Mouse (Mus musculus): ENCODE measurements around the gene Slc17a5. TPM values are rescaled to one million over a fixed set of nuclear protein-coding genes. Genes with fewer than 3 reads are reported as not detected.
A peak's percentile ranks its signal among the peaks of the same experiment; 100 is the strongest.
"Not testable (repeated sequence)": the region's sequence is repeated elsewhere in the genome, so short reads cannot be mapped to it uniquely, and the experiment has no call there.

Slc17a5 gene
- polyA plus RNA-seq, 1 experiment from 2014 or later, result 13.0 TPM

DNA sequence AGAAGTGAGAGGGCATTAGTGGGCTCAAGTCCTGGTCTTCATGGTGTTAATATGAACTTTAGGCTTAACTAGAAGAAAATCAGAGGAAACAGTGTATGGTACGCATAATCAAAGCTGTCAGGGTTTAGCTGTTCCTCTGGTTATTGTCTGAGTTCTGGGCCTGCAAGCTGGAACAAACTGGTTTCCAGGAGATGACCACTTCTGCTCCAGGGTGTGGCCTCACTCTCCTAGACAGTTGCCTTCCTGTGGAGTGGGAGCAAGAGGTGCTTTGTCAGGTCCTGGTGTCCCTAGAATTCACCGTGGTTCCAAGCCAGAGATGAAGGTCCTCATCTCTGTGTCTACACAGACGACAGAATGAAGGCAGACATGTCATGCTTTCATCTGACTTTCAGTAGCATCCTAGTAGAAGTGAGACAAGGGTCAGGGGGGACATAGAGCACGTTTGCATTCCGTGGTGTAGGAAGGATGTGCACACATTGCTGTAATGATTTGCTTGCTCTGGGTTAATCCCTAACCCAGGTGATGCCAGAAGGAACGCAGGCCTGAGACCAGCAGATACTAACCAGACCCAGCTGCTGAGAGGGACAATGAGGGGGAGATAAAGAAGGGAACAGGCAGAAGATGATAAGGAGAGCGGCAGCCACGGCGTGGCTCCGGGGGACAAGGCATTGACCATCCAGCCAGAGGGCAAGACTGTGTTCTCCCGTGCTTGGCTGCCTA lies 81.7 kb downstream of the Slc17a5 start:
- DNase-seq (ENCODE audit: low spot score), result no peak
- Histone ChIP-seq H3K36me3 (no peaks in the 10 kb centered on the region), H3K27me3 (ENCODE audit: low read depth, poor library complexity, severe bottlenecking) (no peaks in the 10 kb centered on the region), H3K27ac (no peak overlapping the region), H3K4me3 (no peak overlapping the region), H3K9me3 (replicated peaks) (no peaks in the 10 kb centered on the region), H3K4me1 (peaks cover 18% of the 10 kb centered on the region)
- 55% methylated on average over 11 of the region's 11 CpGs for WGBS

DNA sequence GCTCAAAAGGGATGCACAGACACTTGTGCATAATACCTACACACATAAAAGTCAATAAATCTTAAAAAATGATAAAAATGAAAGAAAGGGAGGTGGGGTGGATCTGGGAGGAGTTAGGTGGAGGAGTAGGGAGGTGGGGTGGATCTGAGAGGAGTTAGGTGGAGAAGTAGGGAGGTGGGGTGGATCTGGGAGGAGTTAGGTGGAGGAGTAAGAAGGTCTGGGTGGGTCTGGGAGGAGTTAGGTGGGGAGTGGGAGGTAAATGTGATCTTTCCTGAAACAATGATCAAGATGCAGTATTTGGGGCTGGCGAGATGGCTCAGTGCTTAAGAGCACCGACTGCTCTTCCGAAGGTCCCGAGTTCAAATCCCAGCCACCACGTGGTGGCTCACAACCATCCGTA lies 82.6 kb downstream of the Slc17a5 start:
- Histone ChIP-seq H3K4me3 (no peak overlapping the region), H3K27me3 (ENCODE audit: low read depth, poor library complexity, severe bottlenecking) (no peaks in the 10 kb centered on the region), H3K9me3 (replicated peaks) (no peaks in the 10 kb centered on the region), H3K36me3 (no peaks in the 10 kb centered on the region), H3K4me1 (peaks cover 18% of the 10 kb centered on the region), H3K27ac (no peak overlapping the region)
- no peak for DNase-seq (ENCODE audit: low spot score)
- WGBS, result 92% methylated on average over 6 of the region's 6 CpGs

DNA sequence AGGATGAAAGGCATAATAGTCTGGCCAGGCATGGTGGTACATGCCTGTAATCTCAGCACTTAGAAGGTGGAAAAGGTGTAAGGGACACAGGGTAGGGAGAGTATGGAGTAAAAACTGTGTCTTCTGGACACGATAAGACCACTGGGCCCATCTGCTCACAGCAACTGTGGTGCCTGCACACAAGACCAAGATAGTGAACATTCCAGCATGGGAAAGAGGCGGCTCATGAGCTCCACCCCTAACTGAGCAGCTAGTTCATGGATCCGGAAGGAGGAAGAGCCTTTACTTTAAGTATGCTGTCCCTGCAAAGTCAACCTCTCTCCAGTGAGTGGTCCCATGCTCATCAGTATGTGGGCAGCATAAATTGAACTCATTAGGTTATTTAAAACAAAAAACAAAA lies 83.2 kb downstream of the Slc17a5 start:
- H3K4me1 ChIP-seq, result peaks cover 18% of the 10 kb centered on the region
- H3K4me3 ChIP-seq, result no peak overlapping the region
- H3K36me3 ChIP-seq, result no peaks in the 10 kb centered on the region
- no peaks in the 10 kb centered on the region for H3K9me3 ChIP-seq (replicated peaks)
- no peak overlapping the region for H3K27ac ChIP-seq
- DNase-seq (ENCODE audit: low spot score), result no peak
- H3K27me3 ChIP-seq (ENCODE audit: low read depth, poor library complexity, severe bottlenecking), result no peaks in the 10 kb centered on the region
- 86% methylated on average over 3 of the region's 3 CpGs for WGBS

DNA sequence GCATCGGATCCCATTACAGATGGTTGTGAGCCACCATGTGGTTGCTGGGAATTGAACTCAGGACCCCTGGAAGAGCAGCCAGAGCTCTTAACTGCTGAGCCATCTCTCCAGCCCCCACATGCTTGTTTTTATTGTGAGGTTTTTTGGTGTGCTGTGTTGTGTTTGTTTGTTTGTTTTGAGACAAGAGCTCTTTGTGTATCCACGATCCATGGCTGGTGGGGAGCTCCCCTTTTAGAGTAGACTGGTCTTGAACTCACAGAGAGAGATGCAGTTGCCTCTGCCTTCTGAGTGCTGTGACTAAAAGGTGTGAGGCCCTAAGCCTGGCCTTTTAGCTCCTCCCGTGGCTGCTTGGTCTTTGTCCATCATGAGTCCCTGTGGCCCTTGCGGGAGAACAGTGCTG lies 83.7 kb downstream of the Slc17a5 start:
- H3K27me3 ChIP-seq (ENCODE audit: low read depth, poor library complexity, severe bottlenecking), result no peaks in the 10 kb centered on the region
- 80% methylated on average over 4 of the region's 4 CpGs for WGBS
- peaks cover 18% of the 10 kb centered on the region for H3K4me1 ChIP-seq
- DNase-seq (ENCODE audit: low spot score), result no peak
- H3K9me3 ChIP-seq (replicated peaks), result no peaks in the 10 kb centered on the region
- H3K27ac ChIP-seq, result peak overlapping the region; percentile 82
- no peaks in the 10 kb centered on the region for H3K36me3 ChIP-seq
- H3K4me3 ChIP-seq, result no peak overlapping the region

DNA sequence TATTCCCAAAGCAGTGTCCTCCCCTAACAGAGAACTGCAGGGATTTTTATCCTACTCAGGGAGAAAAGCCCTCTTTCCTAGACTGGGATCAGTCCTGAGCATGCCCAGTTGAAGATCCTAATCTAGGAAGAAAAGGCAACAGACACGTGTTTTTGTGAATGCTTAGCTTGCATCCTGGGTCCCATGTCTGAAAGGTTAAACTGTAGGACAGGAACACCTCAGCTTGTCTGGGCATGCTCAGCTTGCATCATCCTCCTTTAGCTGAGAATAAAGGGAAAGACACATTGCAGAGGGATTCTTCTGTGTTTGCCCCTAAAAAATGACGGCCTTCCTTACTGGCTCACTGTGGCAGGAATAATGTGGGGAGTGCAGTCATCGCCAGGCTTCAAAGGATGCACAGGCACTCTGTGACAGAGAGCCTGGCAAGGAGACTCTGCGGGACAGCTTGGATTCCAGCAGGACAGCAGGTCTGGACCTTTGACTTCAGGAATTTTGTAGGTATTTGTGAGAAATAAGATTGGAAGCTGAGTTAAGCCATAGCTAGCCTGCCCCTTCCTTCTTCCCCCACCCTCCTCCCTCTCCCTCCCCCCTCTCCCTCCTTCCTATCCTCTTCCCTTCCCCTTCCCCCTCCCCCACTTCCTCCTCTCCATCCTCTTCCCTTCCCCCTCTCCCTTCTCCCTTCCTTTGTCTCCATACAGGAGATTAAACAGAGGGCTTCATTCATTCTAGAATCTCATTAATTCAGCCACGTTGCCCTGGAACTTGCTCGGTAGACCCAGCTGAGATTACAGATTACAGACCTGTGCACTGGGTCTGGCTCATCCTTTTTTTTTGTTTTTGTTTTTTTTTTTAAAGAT lies 84.4 kb downstream of the Slc17a5 start:
- Histone ChIP-seq H3K4me1 (peaks cover 18% of the 10 kb centered on the region), H3K27me3 (ENCODE audit: low read depth, poor library complexity, severe bottlenecking) (no peaks in the 10 kb centered on the region), H3K4me3 (0 out of 2 replicates have a peak overlapping the region, but pooled peaks have one; percentile 13), H3K36me3 (no peaks in the 10 kb centered on the region), H3K27ac (peak overlapping the region; percentile 82), H3K9me3 (replicated peaks) (no peaks in the 10 kb centered on the region)
- peak; percentile 45 for DNase-seq (ENCODE audit: low spot score)
- WGBS, result 15% methylated on average over 6 of the region's 6 CpGs

DNA sequence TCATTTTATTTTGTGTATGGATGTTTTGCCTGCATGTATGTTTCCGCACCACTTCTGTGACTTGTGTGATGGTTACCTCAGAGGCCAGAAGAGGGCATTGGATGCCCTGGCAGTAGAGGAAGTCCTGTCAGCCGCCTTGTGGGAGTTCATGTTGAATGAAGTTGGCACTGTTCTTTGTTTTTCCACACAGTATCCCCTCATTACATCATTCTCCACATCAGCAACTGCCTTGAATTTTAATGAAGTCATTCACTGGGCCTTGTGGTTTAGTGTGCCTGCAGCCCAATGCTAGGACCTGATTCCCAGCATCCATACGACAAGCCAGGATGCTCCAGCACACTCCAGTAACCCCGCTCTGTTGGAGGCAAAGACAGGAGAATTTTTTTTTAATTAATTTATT lies 86.6 kb downstream of the Slc17a5 start:
- 90% methylated on average over 4 of the region's 4 CpGs for WGBS
- H3K27me3 ChIP-seq (ENCODE audit: low read depth, poor library complexity, severe bottlenecking), result no peaks in the 10 kb centered on the region
- DNase-seq (ENCODE audit: low spot score), result no peak
- H3K4me3 ChIP-seq, result no peak overlapping the region
- no peak overlapping the region for H3K27ac ChIP-seq
- no peaks in the 10 kb centered on the region for H3K9me3 ChIP-seq (replicated peaks)
- H3K4me1 ChIP-seq, result peaks cover 15% of the 10 kb centered on the region
- no peaks in the 10 kb centered on the region for H3K36me3 ChIP-seq

DNA sequence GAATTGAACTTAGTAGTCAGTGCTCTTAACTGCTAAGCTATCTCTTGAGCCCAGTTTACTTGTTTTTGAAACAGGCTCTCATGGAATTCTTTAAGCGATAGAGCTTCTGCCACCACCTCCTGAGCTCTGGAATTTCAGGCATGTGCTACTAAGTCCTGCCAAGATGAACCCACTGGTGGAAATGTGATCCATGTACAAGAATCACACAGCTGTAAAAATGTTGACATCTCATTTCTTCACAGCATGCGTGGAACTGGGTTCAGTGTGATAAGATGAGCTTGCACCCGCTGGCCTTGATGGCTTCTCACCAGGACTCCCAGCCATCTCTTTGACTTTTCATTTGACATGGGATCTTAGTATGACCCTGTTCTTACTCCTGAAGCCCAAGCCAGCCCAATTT lies 87.5 kb downstream of the Slc17a5 start:
- Histone ChIP-seq H3K9me3 (replicated peaks) (no peaks in the 10 kb centered on the region), H3K27me3 (ENCODE audit: low read depth, poor library complexity, severe bottlenecking) (no peaks in the 10 kb centered on the region), H3K36me3 (no peaks in the 10 kb centered on the region), H3K27ac (no peak overlapping the region), H3K4me3 (no peak overlapping the region), H3K4me1 (peaks cover 14% of the 10 kb centered on the region)
- DNase-seq (ENCODE audit: low spot score), result no peak
- 75% methylated on average over 3 of the region's 3 CpGs for WGBS

DNA sequence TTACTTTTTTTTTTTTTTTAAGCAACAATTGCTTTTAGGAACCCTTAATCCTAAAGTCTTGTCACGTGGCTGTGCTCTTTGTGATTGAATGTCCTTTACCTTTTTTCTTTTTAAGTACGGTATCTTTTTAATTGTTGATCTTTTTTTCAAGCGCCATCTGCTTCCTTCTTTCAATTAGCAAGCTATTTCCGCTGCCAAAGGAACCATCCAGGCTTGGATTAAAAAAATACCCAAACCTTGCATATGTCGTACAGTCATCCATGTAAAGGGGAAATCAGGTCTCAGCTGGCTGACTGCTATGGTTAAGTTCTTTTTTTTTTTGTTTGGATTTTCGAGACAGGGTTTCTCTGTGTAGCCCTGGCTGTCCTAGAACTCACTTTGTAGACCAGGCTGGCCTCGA lies 94.7 kb downstream of the Slc17a5 start:
- H3K9me3 ChIP-seq (replicated peaks), result no peaks in the 10 kb centered on the region
- 90% methylated on average over 7 of the region's 7 CpGs for WGBS
- H3K4me1 ChIP-seq, result peaks cover 10% of the 10 kb centered on the region
- H3K27ac ChIP-seq, result no peak overlapping the region
- no peaks in the 10 kb centered on the region for H3K27me3 ChIP-seq (ENCODE audit: low read depth, poor library complexity, severe bottlenecking)
- no peak for DNase-seq (ENCODE audit: low spot score)
- H3K36me3 ChIP-seq, result no peaks in the 10 kb centered on the region
- no peak overlapping the region for H3K4me3 ChIP-seq

DNA sequence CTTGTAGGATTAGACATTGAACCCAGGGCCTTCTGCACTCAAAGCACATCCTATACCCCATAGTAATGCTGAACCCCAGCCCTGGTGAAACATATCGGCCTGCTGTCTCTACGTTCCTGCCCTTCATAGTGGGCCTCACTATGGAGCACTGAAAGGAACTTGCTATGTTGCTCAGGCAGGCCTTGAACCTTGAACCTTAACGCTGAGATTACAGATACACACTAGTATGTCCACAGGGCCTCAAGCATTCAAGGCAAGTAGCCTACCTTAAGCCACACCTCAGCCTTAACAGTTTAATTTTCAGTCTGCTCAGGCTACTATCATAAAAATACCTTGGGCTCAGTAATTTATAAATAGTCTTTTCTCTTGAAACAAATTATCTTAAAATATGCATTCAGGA lies 95.6 kb downstream of the Slc17a5 start:
- Histone ChIP-seq H3K27me3 (ENCODE audit: low read depth, poor library complexity, severe bottlenecking) (no peaks in the 10 kb centered on the region), H3K4me1 (peaks cover 10% of the 10 kb centered on the region), H3K4me3 (no peak overlapping the region), H3K9me3 (replicated peaks) (no peaks in the 10 kb centered on the region), H3K27ac (no peak overlapping the region), H3K36me3 (no peaks in the 10 kb centered on the region)
- DNase-seq (ENCODE audit: low spot score), result no peak
- 90% methylated on average over 3 of the region's 3 CpGs for WGBS

DNA sequence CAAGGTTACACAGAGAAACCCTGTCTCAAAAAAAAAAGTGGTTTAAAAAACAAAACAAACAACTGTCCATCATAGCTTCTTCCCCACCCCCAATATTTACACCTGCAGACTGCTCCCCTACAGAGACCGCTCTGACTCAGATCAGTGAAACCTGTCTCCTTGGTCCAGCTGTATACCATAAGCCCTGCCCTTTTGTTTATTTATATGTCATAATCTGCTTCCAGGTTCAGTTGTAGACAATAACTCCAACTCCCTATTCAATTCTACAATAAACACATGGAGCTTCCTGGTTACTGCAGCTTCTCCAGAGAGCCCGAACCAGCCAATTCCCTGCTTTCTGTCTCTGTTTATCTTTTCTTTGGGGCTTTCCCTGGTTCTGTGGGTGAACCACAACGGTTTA lies 96.7 kb downstream of the Slc17a5 start:
- peaks cover 10% of the 10 kb centered on the region for H3K4me1 ChIP-seq
- no peaks in the 10 kb centered on the region for H3K9me3 ChIP-seq (replicated peaks)
- DNase-seq (ENCODE audit: low spot score), result no peak
- no peak overlapping the region for H3K27ac ChIP-seq
- WGBS, result 86% methylated on average over 3 of the region's 3 CpGs
- no peak overlapping the region for H3K4me3 ChIP-seq
- H3K27me3 ChIP-seq (ENCODE audit: low read depth, poor library complexity, severe bottlenecking), result no peaks in the 10 kb centered on the region
- no peaks in the 10 kb centered on the region for H3K36me3 ChIP-seq

DNA sequence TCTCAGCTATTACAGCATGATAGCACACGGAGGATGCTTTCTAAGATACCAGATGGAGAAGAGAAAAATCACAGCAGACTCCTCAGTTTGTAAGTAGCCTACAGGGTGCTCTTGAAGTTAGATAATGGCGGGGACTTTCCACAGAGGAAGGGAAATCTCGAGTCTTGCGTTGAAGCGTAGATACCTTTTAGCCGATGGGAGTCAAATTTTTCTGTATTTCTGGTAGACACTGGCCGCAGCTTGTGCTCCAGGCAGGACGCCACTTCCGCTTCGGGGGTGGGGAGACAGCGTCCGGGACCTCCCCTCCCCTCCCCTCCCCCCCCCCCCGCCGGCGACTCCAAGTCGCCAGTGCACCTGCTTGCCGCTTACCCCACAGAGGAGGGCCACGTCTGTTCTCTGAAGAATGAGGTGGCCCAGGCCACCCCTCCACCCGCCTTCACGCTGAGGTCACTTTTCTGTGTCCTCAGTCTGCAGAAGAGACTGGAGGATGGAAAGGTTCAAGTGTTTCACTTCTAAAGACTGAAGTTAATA lies 98.9 kb downstream of the Slc17a5 start, which contains the start of gene Eef1a1:
Eef1a1 (minus strand) TSS at position 262 of the 531 bp plus-strand sequence.
- peak; percentile 68 for DNase-seq (ENCODE audit: low spot score)
- peak within 1 kb of the TSS; percentile 78 for H3K27ac ChIP-seq
- WGBS, result 4% methylated on average over 15 of the region's 20 CpGs

DNA sequence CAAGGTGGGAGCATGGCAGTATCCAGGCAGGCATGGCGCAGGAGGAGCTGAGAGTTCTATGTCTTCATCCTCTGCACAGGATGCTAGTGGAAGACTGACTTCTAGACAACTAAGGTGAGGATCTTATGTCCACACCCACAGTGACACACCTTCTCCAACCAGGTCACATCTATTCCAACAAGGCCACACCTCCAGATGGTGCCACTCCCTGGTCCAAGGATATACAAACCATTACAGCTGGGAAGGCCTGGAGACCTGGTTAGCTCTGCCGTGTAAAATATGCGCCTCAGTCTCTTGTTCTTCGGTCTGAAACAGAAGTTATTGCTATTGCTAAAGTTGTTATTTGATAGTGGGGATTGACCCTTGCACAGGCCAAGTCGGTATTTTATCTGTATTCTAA lies 99.8 kb downstream of the Slc17a5 start:
- H3K27ac ChIP-seq; H3K9me3 ChIP-seq (replicated peaks); H3K4me3 ChIP-seq; H3K27me3 ChIP-seq (ENCODE audit: low read depth, poor library complexity, severe bottlenecking); H3K4me1 ChIP-seq; DNase-seq (ENCODE audit: low spot score); H3K36me3 ChIP-seq: not testable (repeated sequence)
- WGBS, result 95% methylated on average over 5 of the region's 5 CpGs

More for the DNA sequence above, 98.9 kb downstream of the Slc17a5 start, which contains the start of gene Eef1a1:
- Histone ChIP-seq H3K36me3 (no peaks in the 10 kb centered on the region), H3K4me1 (peaks cover 10% of the 10 kb centered on the region), H3K27me3 (ENCODE audit: low read depth, poor library complexity, severe bottlenecking) (no peaks in the 10 kb centered on the region), H3K9me3 (replicated peaks) (no peaks in the 10 kb centered on the region), H3K4me3 (peak within 1 kb of the TSS; percentile 51)

Measured in limb, embryonic 10.5 days (tissue).